Mouse (Mus musculus) gastrocnemius, postnatal 36 days (tissue): ENCODE measurements around the gene Flt3. TPM values are rescaled to one million over a fixed set of nuclear protein-coding genes. Genes with fewer than 3 reads are reported as not detected.

ENCODE experiments used
- DNase-seq, 2 experiments: peaks; one replicate each; pipeline ENCODE4 v3.0.0; 2022
- intact Hi-C: fragments of 180-260 bp; cut with DNase I; formaldehyde crosslinking; loops from one replicate; pipeline ENCODE4 v1.15.1; 2025
- total RNA-seq, 2 experiments: library from RNA; stranded (reverse); gene quantifications; 2 replicates each; pipeline ENCODE4 v1.2.3; 2021

The Flt3 gene
- total RNA-seq, 2 experiments from 2014 or later, result 0.07 TPM; not detected in 1

DNA sequence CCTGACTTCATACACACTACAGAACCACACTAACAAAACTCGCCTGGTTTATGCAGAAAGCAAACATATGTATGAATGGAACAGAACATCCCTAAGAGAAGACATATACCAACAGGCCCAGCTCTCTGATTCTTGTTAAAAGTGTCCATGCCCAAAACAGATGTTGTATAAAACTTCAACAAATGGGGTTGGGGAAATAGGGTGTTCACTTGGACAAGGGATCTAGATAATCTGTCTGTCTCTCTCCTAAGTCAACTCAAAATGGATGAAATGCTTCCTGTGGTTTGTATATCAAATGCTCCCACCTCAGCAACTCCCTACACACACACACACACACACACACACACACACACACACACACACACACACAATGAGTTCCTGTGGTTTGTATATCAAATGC, 17.7 kb upstream of the Flt3 start:
- intact Hi-C loops, result loop anchor here (5.0 kb wide), 2 partner anchors 134 to 429 kb away; no protein-coding TSS in a partner anchor

DNA sequence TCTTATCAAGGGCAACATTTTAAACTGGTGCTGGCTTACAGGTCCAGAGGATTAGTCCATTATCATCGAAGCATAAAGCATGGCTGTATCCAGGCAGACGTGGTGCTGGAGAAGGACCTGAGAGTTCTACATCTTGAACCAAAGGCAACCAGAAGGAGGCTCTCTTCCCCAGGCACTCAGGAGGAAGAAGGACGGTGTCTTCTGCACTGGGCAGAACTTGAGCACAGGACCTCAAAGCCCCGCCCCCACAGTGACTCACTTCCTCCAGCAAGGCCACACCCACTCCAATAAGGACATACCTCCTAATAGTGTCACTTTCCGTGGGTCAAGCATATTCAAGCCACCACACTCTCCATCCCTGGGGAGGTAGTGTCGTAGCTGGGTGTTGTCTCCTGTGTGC, 10.3 kb upstream of the Flt3 start:
- no peak for DNase-seq
- intact Hi-C loops, result no loop called here

More for the DNA sequence above, 17.7 kb upstream of the Flt3 start:
- DNase-seq, result no peak

DNA sequence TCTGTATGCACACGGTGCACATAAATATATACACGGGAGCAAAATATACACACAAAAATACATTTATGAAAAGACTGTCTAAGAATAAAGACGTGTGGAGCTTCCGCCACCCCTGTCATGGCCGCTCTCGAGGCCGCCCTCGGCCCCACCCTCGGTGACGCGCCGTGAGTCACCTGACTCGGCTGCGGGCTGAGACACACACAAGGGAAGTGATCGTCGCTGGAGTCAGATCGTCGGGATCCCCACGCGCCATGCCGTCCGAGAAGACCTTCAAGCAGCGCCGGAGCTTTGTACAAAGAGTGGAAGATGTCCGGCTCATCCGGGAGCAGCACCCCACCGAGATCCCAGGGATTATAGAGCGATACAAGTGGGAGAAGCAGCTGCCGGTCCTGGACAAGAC, 8.4 kb upstream of the Flt3 start:
- intact Hi-C loops, result no loop called here
- DNase-seq, result no peak

DNA sequence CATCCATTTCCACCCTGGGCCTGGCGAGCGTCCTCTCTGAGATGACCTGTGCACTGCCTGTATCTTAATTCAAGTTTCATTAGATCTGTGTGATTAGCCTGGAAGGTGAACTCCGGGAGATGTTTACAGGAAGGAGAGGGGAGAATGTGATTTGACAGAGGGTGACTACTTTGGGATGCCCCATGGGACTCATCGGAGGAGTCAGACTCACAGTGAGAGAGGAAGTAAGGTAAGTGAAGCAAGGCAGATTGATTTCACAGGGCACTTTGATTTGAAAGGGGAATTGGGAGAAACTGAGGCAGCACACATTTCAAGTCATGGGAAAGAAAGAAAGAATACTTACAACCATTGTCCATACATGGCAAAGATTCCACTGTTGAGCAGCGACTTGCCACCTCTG, 5.8 kb upstream of the Flt3 start:
- intact Hi-C loops, result no loop called here
- no peak for DNase-seq

DNA sequence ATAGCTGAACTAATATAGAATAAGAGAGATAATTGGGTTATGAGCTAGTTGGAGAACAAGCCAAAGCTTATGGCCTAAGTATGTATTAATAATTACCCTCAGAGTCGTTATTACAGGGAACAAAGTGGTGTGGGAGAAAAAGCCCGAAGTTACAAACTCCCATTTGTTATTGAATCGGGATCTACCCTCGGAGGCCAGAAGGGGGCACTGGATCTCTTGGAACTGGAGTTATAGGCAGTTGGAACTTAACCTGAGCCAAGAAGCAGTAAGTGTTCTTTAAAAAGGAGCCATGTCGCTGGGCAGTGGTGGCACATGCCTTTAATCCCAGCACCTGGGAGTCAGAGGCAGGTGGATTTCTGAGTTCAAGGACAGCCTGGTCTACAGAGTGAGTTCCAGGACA, 2.2 kb upstream of the Flt3 start:
- intact Hi-C loops, result no loop called here
- peak in 1 of 2 experiments; percentile 17 for DNase-seq

DNA sequence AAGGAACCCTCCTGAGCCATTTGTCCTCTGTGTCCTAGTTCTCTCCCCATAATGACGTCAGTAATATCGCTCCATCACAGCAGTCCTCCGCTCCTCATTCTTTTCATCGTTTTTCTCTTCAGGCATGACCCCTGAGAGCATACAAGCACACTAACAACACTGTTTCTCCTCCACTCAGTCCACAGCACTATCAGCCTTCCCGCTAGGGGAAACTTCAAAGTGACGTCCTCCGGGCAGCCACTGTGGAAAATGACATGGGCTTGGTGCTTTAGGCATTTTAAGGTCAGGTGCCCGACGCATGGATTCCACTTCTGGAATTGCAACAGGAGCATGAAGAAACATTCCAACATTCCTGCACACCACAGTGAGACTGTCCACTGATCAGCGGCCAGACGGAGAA, 735 bp upstream of the Flt3 start:
- intact Hi-C loops, result no loop called here
- DNase-seq, result no peak

DNA sequence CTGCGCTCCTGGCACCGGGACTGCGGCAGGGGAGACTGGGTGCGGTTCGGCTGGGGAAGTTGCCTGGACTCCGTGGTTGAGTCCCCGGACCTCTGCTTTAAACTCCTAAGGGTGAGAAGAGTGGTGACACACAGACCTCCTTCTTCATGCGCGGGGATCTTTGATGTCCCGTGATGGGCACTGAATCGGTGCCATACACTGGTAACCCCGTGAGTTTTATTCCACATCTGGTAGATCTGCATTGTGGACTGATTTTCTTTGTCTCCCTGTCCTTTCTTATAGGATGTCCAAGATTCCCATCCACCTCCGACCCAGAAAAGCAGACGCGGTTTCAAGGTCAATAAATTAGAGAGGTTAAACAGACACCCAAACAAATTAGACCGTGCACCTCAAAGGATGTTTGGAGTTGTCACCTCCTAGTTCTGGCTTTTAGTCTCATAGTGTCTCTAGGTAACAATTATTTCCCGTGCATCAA, 253 bp upstream of the Flt3 start:
- intact Hi-C loops, result no loop called here
- DNase-seq, result no peak

DNA sequence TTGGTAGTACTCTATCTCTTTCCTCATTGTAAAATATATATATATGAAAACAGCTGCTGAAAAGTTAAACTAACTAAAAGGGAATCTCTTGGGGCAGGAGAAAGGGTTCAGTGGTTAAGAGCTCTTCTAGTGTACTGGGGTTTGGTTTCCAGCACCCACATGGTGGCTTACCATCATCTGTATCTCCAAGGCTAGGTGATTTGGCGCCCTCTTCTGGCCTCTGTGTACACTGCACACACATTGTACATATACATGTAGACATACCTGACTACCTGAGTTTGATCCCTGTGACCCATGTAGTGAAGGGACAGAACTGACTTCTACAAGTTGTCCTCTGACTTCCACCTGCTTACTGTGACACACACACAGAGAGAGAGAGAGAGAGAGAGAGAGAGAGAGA, 5.2 kb downstream of the Flt3 start:
- DNase-seq, result no peak
- intact Hi-C loops, result no loop called here

DNA sequence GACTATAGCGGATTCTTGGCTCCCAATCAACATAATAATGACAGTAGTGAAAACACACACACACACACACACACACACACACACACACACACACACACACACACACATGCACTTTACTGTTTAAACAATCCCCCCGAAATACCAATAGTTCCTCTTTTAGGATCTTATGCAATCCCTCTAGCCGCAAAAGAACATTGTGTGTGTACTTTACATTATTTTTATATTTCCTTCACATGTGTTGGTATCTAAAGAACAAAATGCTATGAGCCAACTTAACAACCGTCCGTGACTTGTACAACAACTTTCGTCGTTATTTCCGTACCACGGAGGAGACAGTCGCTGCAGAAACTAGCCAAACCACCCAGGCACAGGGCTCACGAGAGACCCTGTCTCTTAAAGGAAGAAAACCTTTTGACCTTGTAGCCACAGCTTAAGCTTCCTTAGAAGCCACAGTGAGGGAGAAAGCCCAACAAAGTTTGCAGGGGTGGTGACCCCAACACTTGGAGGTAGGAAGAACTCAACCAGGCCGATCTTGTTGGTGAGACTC, 7.5 kb downstream of the Flt3 start:
- no peak for DNase-seq
- intact Hi-C loops, result no loop called here

DNA sequence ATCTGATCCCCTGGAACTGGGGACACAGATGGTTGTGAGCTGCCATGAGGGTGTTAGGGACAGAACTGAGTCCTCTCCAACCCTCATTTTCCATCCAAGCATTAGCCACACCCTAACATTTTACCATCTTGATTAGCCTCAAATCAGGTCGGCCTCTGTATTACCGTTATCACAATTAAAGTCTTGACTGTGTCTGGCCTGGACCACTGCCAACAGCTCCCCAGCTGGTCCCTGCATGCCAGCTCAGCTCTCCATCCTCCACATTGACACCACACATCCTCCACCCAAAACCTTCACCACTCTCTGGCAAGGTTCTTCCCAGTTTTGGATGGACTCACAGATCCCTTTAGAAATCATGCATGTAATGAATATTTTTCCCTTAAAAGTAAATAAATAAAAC, 9.5 kb downstream of the Flt3 start:
- no peak for DNase-seq
- intact Hi-C loops, result no loop called here

DNA sequence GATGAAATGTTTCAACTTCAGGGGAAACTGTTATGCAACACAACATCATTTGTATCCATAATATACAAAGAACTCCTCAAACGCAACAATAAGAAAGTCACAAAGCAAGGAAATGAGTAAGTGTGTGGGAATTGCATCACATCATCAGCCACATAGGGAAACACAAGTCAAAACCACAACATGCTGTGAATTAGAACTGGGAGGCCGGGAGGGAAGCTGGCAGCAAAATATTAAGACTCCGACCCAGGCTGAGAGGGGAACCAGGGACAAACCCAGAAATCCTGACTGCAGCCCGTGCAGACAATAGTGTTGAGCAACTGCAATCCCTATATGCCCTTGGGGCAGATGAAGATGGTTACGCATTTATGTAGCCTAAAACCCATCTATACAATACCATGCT, 11.2 kb downstream of the Flt3 start:
- intact Hi-C loops, result no loop called here
- DNase-seq, result no peak

DNA sequence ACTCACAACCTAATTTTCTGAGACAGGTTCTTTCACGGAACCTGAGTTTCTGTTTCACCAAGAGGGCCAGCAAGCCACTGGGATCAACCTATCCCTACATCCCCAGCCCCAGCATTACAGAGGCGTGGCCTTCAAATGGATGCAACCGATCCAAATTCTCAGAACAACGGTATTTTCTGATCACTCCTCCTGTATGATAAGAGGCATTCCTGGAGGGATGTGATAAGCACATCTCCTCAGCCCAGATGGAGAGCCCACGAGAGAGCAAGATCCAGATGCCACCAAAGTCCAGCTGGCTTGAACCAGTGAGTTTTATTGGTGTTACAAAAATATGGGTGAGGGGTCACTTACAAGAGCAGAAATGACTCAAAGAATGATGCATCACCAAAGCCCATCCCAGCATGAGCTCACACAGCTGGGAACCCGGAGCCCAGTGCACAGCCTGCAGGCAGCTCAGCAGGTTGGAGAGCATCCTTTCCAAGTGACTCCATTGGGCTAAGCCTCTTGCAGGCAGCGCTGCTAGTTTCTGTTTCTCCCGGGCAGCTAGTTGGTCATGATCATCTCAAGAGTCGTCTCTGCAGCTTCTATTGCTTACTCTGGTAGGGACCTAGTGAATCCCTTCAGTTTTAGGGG, 11.8 kb downstream of the Flt3 start:
- no peak for DNase-seq
- intact Hi-C loops, result no loop called here

DNA sequence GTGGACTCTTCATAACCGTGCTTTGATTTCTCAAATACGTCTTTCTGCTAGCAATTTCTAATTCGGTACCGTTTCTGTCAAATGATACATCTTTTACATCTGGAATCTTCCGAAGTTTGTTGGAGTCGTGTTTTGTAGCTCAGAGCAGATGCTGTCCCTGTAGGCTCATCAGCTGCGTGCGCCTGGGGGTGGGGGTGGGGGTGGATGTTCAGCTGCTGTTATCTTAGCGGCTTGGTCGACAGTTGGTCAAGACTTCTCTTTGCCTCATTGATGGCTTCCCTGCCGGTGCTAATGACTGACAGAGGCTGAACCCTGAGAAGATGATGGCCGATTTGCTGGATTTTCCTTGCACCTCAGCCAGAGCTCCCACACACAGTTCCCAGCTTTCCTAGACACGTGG, 13.4 kb downstream of the Flt3 start:
- no peak for DNase-seq
- intact Hi-C loops, result no loop called here

DNA sequence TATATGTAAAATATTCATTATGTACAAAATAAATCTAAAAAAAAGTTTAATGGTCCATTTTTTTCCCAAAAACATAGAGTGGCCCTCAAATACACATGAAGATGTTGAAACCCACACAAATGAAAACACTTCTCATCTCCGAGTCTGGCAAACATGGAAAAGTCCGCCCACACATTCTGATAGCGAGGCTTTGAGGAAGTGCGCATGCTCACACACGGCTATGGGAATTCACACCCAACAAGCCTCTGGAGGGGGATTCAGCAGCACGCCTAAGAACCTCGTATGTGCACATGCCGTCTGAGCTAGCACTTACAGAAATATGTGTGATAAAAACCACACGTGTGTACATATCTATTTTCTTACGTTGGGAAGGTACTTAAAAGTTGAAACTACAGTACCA, 18.9 kb downstream of the Flt3 start:
- intact Hi-C loops, result no loop called here
- no peak for DNase-seq

DNA sequence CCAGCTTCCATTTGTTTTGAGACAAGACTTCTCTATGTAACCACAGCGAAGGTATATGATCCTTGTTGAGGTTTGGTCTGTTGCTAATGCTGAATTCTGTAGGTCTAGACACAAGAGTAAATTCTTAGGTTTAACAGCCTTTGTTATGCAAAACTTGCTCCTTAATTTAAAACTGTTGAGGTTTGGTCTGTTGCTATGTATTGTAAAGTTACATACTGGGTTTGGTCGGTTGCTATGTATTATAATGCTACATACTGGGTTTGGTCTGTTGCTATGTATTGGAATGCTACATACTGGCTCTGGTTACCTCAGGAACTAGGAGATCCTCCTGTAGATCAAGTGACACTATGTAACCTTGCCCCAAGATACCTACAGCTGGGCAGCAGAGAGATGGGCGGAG, 20.8 kb downstream of the Flt3 start:
- DNase-seq, result no peak

DNA sequence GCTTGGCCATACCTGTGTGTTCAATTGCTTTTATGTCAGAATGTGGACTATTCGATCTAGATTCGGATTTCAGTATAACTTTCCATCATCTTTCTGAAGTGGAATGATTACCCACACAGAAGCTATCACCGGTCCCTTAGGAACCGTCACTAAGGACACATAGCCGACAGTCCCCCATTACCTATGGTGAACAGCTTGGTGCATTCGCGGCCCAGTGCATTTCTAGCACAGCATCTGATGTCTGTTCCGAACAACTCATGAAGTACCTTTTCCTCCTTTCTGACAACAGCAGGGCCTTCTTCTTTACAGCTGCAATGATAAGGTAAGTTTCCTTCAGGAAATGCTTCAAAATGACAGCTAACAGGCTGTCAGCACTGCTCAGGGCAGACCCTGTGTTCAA, 30.0 kb downstream of the Flt3 start:
- intact Hi-C loops, result no loop called here

More for the DNA sequence above, 20.8 kb downstream of the Flt3 start:
- intact Hi-C loops, result no loop called here

DNA sequence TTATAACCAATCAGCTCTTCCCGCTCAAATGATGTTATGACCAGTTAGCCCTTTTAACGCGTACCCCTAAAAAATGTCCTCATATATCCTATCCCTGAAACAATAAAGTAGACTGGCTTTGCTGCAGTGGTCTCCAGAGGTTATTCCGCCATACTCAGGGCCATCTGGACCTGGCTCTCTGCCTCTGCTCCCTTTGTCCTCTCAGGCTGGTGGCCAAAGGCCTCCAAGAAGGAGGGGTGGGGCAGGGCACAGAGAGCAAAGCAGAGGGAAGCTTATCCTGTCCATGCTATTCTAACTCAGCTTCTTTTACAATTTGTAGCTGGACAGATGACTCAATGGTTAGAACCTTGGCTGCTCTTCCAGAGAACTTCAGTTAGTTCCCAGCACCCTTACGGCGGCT, 32.1 kb downstream of the Flt3 start:
- intact Hi-C loops, result no loop called here
- DNase-seq, result no peak

More for the DNA sequence above, 30.0 kb downstream of the Flt3 start:
- DNase-seq, result no peak

DNA sequence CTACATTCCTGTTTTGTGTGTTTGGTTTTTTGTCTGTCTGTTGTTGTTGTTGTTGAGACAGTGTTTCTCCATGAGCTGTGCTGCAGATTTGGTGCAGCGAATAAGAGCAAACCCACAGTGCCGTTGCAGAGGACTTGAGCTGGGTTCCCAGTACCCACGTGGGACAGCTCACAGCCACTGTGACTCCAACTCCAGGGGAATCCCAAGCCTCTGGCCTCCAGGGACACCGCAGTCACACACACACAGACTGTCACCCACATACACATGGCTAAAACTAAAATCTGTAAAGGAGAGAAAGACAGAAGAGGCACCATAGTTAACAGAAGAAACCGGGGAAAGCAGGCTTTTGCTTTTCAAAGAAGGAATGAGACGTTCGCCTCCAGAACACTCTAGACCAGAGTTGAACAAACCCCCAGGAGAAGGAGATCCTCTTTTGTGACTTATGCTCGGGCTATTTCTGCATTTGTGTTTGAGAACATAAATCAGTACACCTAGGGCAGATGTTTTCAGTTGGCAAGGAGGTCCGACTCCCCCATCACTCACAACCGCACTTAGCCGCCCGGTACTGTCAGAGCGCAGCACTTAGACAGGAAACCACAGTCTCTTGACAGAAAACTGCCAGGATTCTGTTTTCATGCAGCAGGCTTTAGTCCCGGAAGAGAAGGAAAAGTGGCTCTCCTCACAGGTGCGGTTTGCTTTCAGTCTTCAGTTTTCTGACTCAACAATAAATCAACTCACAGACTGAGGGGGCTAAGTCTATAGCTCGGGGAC, 34.1 kb downstream of the Flt3 start:
- no peak for DNase-seq
- intact Hi-C loops, result no loop called here

DNA sequence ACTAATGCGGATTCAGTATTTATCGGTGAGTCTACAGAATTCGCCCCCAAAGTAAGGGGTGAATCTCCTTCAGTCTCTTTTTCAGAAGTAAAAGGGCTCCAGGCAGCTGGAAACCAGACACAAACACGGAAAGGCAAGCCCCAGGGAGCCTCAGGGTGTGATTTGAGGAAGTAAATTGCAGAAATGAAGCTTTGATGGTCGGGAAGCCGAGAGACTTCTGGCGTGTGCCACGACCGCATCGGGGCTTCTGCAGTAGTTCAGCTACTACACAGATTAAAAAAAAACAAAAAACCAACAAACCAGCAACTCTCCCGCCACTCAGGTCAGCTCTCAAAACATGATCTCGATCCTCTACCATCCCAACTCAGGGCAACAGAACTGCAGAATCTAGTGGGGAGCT, 37.2 kb downstream of the Flt3 start:
- intact Hi-C loops, result no loop called here
- DNase-seq, result no peak

DNA sequence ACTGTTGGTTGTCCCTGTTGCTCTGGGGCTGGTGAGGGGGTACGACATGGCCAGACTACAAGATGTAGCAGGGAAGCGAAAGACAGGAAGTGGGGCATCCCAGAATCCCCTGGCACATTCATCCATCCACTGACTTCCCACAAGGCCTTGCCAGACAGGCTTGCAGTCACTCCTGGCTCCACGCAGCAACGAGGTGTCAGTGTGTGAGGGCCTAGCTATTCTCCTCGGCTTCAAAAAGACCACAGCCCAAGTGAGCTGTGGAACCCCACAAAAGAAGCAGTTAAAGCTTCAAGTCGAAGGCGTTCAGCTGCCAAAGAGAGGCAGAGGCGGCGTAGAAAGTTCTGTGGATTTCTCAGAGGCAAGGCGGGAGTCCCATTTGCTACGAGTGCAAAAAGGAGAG, 41.8 kb downstream of the Flt3 start:
- no peak for DNase-seq
- intact Hi-C loops, result no loop called here

DNA sequence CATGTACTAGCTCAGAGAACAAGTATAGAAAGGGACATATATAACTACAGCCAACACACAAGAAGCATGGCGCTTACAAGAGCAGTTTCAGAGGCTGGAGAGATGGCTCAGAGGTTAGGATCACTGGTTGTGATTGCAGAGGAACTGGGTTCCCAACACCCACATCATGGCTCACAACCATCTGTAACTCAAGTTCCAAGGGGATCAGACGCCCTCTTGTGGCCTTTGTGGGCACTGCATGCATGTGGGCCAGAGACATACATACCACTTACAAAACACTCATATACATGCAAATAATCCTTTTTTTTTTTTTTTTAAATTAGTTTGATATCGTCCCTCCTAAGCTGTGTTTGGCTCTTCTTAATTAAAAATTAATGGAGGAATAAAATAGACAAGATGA, 42.8 kb downstream of the Flt3 start:
- no peak for DNase-seq
- intact Hi-C loops, result no loop called here
